Mouse (Mus musculus) neural tube, embryonic 12.5 days (tissue): ENCODE measurements around the gene Slc16a8. TPM values are rescaled to one million over a fixed set of nuclear protein-coding genes. Genes with fewer than 3 reads are reported as not detected.
A peak's percentile ranks its signal among the peaks of the same experiment; 100 is the strongest.

ENCODE experiments used
- ATAC-seq: fragments of 200-750 bp; cut with Nextera tagmentation; 2 replicates; pipeline ENCODE4 v1.8.0; 2017; ENCODE audit warnings: low read depth, mild to moderate bottlenecking, moderate TSS enrichment, moderate library complexity; ENCODE audit not compliant: low FRiP score
- H3K27ac ChIP-seq: fragments of 300-500 bp; sonication (generic); 2 replicates; pipeline ENCODE4 v1.5.1; 2016
- H3K27me3 ChIP-seq: fragments of 300-500 bp; sonication (generic); replicated peaks from 2 replicates; pipeline ENCODE4 v1.6.1; 2016; ENCODE audit warnings: mild to moderate bottlenecking
- H3K36me3 ChIP-seq: fragments of 300-500 bp; sonication (generic); 2 replicates; pipeline ENCODE4 v1.6.1; 2016; ENCODE audit warnings: mild to moderate bottlenecking
- H3K4me1 ChIP-seq: fragments of 300-500 bp; sonication (generic); 2 replicates; pipeline ENCODE4 v1.6.1; 2016
- H3K4me2 ChIP-seq: fragments of 300-500 bp; sonication (generic); replicated peaks from 2 replicates; pipeline ENCODE4 v1.6.1; 2016; ENCODE audit warnings: mild to moderate bottlenecking
- H3K4me3 ChIP-seq: fragments of 300-500 bp; sonication (generic); 2 replicates; pipeline ENCODE4 v1.5.1; 2016
- H3K9ac ChIP-seq: fragments of 300-500 bp; sonication (generic); 2 replicates; pipeline ENCODE4 v1.6.1; 2016; ENCODE audit warnings: mild to moderate bottlenecking
- H3K9me3 ChIP-seq: fragments of 300-500 bp; sonication (generic); 2 replicates; pipeline ENCODE4 v1.6.1; 2016; ENCODE audit warnings: mild to moderate bottlenecking
- WGBS: fragments of 180-500 bp; shearing (Covaris S2); methylation state at CpG from one replicate; pipeline ENCODE4 v1.1.7; 2016; 5-methylcytosine and 5-hydroxymethylcytosine counted together
- polyA plus RNA-seq: library from polyadenylated mRNA; unstranded; fragments of >200 nt; fragmentation: Nextera tagmentation; extraction: Ambion mirVana; gene quantifications from 2 replicates; pipeline ENCODE4 v1.2.1, GENCODE M21; 2016

Slc16a8 gene
- polyA plus RNA-seq, 1 experiment from 2014 or later: 0.14 TPM

GRCm38 (mm10) chr15:79261757-79262156, 7.2 kb upstream of the Slc16a8 start:
- Histone ChIP-seq H3K4me2 (peak overlapping the region; percentile 100), H3K4me3 (peak overlapping the region; percentile 63), H3K9me3 (no peaks in the 10 kb centered on the region), H3K27ac (no peak overlapping the region), H3K36me3 (no peaks in the 10 kb centered on the region), H3K9ac (peak overlapping the region; percentile 71), H3K4me1 (peaks cover 18% of the 10 kb centered on the region), H3K27me3 (peaks cover 57% of the 10 kb centered on the region)
- 1% methylated on average over 28 of the region's 28 CpGs for WGBS
- peak; percentile 38 for ATAC-seq

GRCm38 (mm10) chr15:79261095-79261725, 6.6 kb upstream of the Slc16a8 start:
- peak; percentile 63 for ATAC-seq
- Histone ChIP-seq H3K4me3 (peak overlapping the region; percentile 63), H3K4me2 (peak overlapping the region; percentile 100), H3K27ac (no peak overlapping the region), H3K9me3 (no peaks in the 10 kb centered on the region), H3K9ac (peak overlapping the region; percentile 71), H3K27me3 (peaks cover 57% of the 10 kb centered on the region), H3K36me3 (no peaks in the 10 kb centered on the region), H3K4me1 (peaks cover 18% of the 10 kb centered on the region)
- WGBS: 1% methylated on average over 56 of the region's 62 CpGs

GRCm38 (mm10) chr15:79258521-79258920, 4.0 kb upstream of the Slc16a8 start:
- Histone ChIP-seq H3K4me2 (no peak overlapping the region), H3K27me3 (peaks cover 72% of the 10 kb centered on the region), H3K9ac (no peak overlapping the region), H3K4me1 (peaks cover 18% of the 10 kb centered on the region), H3K4me3 (no peak overlapping the region), H3K27ac (no peak overlapping the region), H3K9me3 (no peaks in the 10 kb centered on the region), H3K36me3 (no peaks in the 10 kb centered on the region)
- no peak for ATAC-seq
- WGBS: 26% methylated on average over 17 of the region's 17 CpGs

DNA sequence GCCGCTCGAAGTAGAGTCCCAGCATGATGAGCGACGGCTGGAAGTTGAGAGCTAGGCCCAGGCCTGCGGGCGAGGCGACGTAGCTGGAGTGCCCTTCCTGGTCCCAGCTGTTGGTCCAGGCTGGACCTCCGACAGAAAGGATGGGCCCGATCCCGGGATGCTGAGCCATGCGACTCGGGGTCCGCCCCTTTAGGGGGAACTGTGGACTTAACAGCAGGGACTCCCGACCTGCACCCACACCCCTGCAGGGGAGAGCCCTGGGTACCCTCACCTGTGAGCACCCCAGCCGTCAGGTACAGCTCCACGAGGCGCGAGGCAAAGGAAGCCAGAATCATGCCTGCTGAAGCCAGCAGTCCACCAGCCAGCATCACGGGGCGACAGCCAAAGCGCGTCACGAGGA, 2.0 kb downstream of the Slc16a8 start:
- 0 out of 2 replicates have a peak, but pooled peaks have one; percentile 16 for ATAC-seq
- Histone ChIP-seq H3K9me3 (no peaks in the 10 kb centered on the region), H3K4me1 (peaks cover 12% of the 10 kb centered on the region), H3K4me3 (peak overlapping the region; percentile 33), H3K27ac (no peak overlapping the region), H3K9ac (peak overlapping the region; percentile 49), H3K36me3 (peaks cover 22% of the 10 kb centered on the region), H3K27me3 (peaks cover 51% of the 10 kb centered on the region), H3K4me2 (peak overlapping the region; percentile 70)
- 37% methylated on average over 24 of the region's 24 CpGs for WGBS

- H3K4me2 ChIP-seq: peak overlapping the region; percentile 70
- peaks cover 12% of the 10 kb centered on the region for H3K4me1 ChIP-seq
- H3K9me3 ChIP-seq: no peaks in the 10 kb centered on the region
- no peak overlapping the region for H3K27ac ChIP-seq
- peak overlapping the region; percentile 49 for H3K9ac ChIP-seq
- peak overlapping the region; percentile 33 for H3K4me3 ChIP-seq
- peaks cover 29% of the 10 kb centered on the region for H3K36me3 ChIP-seq
- peaks cover 51% of the 10 kb centered on the region for H3K27me3 ChIP-seq
- 3% methylated on average over 61 of the region's 61 CpGs for WGBS
- ATAC-seq: 0 out of 2 replicates have a peak, but pooled peaks have one; percentile 59
These were observed 2.6 kb downstream of the Slc16a8 start for GRCm38 (mm10) chr15:79251781-79252491.

DNA sequence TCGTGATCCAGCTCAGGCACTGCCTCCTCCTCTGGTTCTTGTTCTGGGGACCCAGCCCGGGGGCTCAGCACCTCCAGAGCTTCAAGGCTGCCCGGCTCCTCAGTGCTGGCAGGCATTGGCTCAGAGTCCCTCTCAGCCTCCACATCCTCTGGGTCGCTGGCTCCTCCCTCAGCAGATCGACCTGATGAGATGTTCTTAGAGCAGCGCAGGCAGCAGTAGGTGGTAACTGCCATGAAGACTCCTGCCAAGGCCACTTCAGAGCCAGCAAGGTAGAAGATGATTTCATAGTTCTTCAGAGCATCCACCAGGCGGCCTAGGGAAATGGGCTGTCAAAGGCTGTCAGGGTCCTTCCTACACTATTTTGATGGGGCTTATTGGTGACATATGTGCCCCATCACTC, 3.4 kb downstream of the Slc16a8 start:
- Histone ChIP-seq H3K4me2 (no peak overlapping the region), H3K27me3 (peaks cover 51% of the 10 kb centered on the region), H3K36me3 (peaks cover 37% of the 10 kb centered on the region), H3K27ac (no peak overlapping the region), H3K4me3 (no peak overlapping the region), H3K4me1 (peaks cover 12% of the 10 kb centered on the region), H3K9me3 (no peaks in the 10 kb centered on the region), H3K9ac (no peak overlapping the region)
- WGBS: 53% methylated on average over 7 of the region's 7 CpGs
- ATAC-seq: no peak

- WGBS: 90% methylated on average over 2 of the region's 2 CpGs
- H3K27me3 ChIP-seq: peaks cover 48% of the 10 kb centered on the region
- no peak overlapping the region for H3K4me3 ChIP-seq
- no peak overlapping the region for H3K4me2 ChIP-seq
- no peak overlapping the region for H3K27ac ChIP-seq
- peaks cover 12% of the 10 kb centered on the region for H3K4me1 ChIP-seq
- ATAC-seq: no peak
- no peaks in the 10 kb centered on the region for H3K9me3 ChIP-seq
- peaks cover 46% of the 10 kb centered on the region for H3K36me3 ChIP-seq
- H3K9ac ChIP-seq: no peak overlapping the region
These were observed 4.3 kb downstream of the Slc16a8 start for GRCm38 (mm10) chr15:79250236-79250635.

DNA sequence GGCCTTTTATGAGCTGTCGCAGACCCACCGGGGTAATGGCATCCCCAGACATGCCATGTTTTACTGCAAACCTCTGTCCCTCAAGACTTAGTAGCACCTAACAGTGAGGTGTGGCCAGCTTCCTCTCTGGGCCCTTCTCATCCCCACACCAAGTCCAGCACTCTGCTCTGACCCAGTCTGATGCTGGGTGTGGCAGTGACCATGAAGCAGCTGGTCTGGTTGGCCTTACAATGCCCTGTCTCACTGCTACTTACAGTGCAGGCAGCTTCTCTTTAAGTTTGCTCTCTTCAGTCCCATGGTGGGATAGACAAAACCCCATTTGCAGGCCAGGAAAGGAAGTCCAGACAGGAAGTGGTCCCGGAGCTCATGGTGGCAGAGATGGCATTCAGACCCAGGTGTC, 9.2 kb downstream of the Slc16a8 start:
- ATAC-seq: no peak
- H3K4me2 ChIP-seq: no peak overlapping the region
- no peak overlapping the region for H3K4me3 ChIP-seq
- 86% methylated on average over 3 of the region's 3 CpGs for WGBS
- H3K9ac ChIP-seq: no peak overlapping the region
- H3K27me3 ChIP-seq: no peaks in the 10 kb centered on the region
- H3K36me3 ChIP-seq: peaks cover 72% of the 10 kb centered on the region
- H3K27ac ChIP-seq: no peak overlapping the region
- no peaks in the 10 kb centered on the region for H3K9me3 ChIP-seq
- H3K4me1 ChIP-seq: 0 out of 2 replicates have a peak, but pooled peaks cover 6% of the 10 kb centered on the region

DNA sequence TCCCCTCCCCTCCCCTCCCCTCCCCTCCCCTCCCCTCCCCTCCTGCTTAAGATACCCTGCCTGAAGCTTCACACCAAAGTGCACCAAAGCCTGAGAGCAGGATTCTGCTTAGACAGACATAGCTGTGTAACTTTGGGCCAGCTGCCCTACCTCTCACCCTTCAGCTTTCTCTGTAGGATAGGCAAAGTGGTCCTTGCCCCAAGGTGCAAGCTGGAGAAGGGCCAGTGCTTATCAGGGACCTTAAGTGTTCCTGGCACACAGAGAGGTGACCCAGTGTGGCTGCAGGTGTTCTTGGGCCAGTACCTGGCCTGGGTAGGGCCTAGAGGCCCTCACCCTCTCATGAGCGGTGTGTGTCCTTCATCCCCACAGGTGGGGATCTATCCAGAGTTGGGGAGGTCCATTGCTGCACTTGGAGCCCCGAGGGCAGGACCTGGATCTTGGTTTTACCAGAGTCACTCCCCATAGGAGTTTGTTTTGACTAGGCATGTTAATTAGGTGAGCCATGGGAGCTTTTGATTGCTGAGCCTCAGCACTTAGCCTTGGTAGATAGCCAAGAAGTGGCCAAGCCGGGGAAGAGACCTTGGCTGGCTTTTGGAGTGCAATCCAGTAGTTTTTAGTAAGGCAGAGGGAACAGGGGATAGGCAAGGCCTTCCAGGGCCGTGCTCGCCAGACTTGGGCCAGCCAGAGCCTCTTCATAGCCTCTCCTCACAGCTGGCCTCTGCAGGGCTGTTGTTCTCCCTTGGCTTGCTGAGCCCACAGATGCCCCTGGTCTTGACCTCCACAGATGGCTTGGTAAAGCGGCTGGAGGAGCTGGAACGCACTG, 10.3 kb downstream of the Slc16a8 start:
- Histone ChIP-seq H3K27ac (no peak overlapping the region), H3K36me3 (peaks cover 77% of the 10 kb centered on the region), H3K9ac (no peak overlapping the region), H3K4me1 (0 out of 2 replicates have a peak, but pooled peaks cover 6% of the 10 kb centered on the region), H3K4me3 (no peak overlapping the region), H3K4me2 (no peak overlapping the region), H3K27me3 (no peaks in the 10 kb centered on the region), H3K9me3 (no peaks in the 10 kb centered on the region)
- 77% methylated on average over 7 of the region's 7 CpGs for WGBS
- ATAC-seq: no peak

DNA sequence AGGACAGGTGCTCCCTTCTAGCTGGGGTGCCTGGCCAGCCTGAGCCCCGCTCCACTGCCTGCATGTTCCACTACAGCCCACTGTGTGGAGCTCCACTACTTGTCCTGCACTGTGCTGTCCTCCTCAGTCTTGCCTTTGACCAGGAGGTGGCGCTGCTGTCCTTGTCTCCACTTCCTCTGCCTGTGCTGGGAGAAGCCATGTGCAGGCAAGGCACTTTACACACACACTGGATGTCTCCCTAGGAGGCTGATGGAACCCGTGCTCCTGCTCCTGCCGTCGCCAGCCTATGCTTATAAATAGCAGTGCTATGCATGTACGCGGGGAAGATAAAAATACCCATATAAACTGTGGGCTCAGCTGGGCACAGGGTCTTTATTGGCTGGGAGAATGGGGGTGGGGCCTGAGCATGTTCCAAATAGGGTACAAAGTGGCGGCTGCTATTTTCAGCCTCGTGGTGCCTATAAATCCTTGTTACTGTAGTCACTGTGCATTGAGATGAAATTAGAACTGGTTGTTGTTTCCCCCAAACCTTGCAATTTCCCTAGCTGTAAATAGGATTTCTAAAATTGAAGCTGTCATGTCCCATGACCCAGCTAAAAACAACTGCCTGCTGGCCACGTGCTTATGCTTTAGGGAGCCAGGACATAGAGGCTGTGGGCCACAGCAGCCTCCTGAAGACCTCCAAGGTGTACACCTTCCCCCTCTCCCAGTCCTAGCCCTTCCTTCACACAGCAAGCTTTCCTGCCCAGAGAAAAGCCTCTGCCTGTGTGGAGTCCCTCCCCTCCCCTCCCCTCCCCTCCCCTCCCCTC, 11.1 kb downstream of the Slc16a8 start:
- Histone ChIP-seq H3K27ac (no peak overlapping the region), H3K4me2 (peak overlapping the region; percentile 16), H3K9ac (0 out of 2 replicates have a peak overlapping the region, but pooled peaks have one; percentile 21), H3K27me3 (no peaks in the 10 kb centered on the region), H3K4me3 (no peak overlapping the region), H3K9me3 (no peaks in the 10 kb centered on the region), H3K4me1 (0 out of 2 replicates have a peak, but pooled peaks cover 6% of the 10 kb centered on the region), H3K36me3 (peaks cover 77% of the 10 kb centered on the region)
- 18% methylated on average over 10 of the region's 10 CpGs for WGBS
- ATAC-seq: peak; percentile 95

DNA sequence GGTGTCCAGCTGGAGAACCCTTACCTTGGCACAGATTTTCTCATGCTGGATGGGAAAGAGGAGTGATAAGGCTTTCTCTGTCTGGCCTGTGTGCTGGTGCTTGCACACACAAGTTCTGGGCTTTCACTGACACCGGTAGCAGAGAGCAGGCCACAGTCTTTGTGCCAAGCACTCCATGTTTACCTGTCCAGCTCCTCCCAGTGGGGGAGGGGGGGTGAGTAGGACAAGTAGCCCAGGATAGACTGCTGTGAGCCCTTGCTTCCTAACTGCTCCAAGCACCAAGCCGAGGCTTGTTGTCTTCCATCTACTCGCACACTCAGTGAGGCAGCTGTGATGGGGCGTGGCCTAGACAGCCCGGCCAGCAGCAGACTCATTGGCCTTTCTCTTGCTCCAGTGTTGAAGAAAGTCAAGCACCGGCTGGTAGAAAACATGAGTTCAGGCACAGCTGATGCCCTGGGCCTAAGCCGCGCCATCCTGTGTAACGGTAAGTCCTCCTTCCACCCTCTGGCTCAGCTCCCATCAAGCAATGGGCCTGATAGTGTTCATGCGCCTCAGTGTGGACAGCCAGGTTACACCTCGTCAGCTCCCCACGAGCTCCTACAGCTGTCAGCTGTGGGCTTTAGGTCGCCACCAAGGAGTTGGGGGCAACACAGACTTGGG, 11.9 kb downstream of the Slc16a8 start:
- H3K4me1 ChIP-seq: 0 out of 2 replicates have a peak, but pooled peaks cover 6% of the 10 kb centered on the region
- H3K9ac ChIP-seq: no peak overlapping the region
- H3K27me3 ChIP-seq: no peaks in the 10 kb centered on the region
- H3K4me3 ChIP-seq: no peak overlapping the region
- H3K36me3 ChIP-seq: peaks cover 77% of the 10 kb centered on the region
- H3K4me2 ChIP-seq: 0 out of 2 replicates have a peak overlapping the region, but pooled peaks have one; percentile 16
- ATAC-seq: peak; percentile 54
- no peaks in the 10 kb centered on the region for H3K9me3 ChIP-seq
- H3K27ac ChIP-seq: no peak overlapping the region
- WGBS: 75% methylated on average over 13 of the region's 13 CpGs
